In genomic region chr6:54916941-54917340, GRCm38 (mm10) we compare ENCODE assay signal across 13 mouse cellular contexts. TPM values are rescaled to one million over a fixed set of nuclear protein-coding genes. Genes with fewer than 3 reads are reported as not detected.
DNase-seq lines count a peak whose midpoint lies in the region; TF ChIP-seq lines count a peak whose summit lies in the region.
"Had no signal": no experiment of that assay in that cellular context is flagged by ENCODE, and none has a peak within 500 bp of the region (broad histone marks: within the 10 kb centered on the region; RNA-seq: fewer than 3 reads in every experiment).

No protein-coding gene starts in this region.

- 71% methylated on average over 4 of the region's 4 CpGs for WGBS in heart, embryonic 10.5 days
- WGBS in embryonic facial prominence, embryonic 10.5 days: 77% methylated on average over 4 of the region's 4 CpGs

- no peak overlapping the region for H3K9ac ChIP-seq in MEL (ENCODE audit: control insufficient read depth, low read depth, low read length, poor library complexity, severe bottlenecking)
- H3K9ac ChIP-seq: embryonic facial prominence, embryonic 13.5 days; embryonic facial prominence, embryonic 15.5 days; forebrain, embryonic 12.5 days had no signal

- TF ChIP-seq POLR2A in MEL (IDR thresholded peaks at IDR 0.05; ENCODE audit: control insufficient read depth in 1 of 2, insufficient read depth in 1 of 2, low read depth in 1 of 2, low read length in 2 of 2, poor library complexity in 1 of 2): no peak

- no peaks in the 10 kb centered on the region for H3K36me3 ChIP-seq in heart, embryonic 10.5 days
- peaks cover 0 to 6% of the 10 kb centered on the region in 2 experiments; a peak in 2 of 4 replicates for H3K36me3 ChIP-seq in MEL (ENCODE audit: control insufficient read depth in 1 of 2, insufficient read depth in 2 of 2, low read length in 2 of 2)
- no peaks in the 10 kb centered on the region for H3K36me3 ChIP-seq in embryonic facial prominence, embryonic 10.5 days (replicated peaks)
- H3K36me3 ChIP-seq: embryonic facial prominence, embryonic 13.5 days; embryonic facial prominence, embryonic 15.5 days; forebrain, embryonic 10.5 days; forebrain, embryonic 12.5 days had no signal

- H3K4me1 ChIP-seq in heart, embryonic 10.5 days: no peaks in the 10 kb centered on the region
- peaks cover 0 to 17% of the 10 kb centered on the region in 2 experiments; a peak in 3 of 4 replicates for H3K4me1 ChIP-seq in MEL (ENCODE audit: control insufficient read depth in 1 of 2, insufficient read depth in 2 of 2, low read length in 2 of 2)
- no peaks in the 10 kb centered on the region for H3K4me1 ChIP-seq in embryonic facial prominence, embryonic 10.5 days
- H3K4me1 ChIP-seq: embryonic facial prominence, embryonic 15.5 days; forebrain, embryonic 10.5 days; forebrain, embryonic 12.5 days had no signal

- H3K27ac ChIP-seq in heart, embryonic 10.5 days: no peak overlapping the region
- no peak overlapping the region; the same call in 1 of the 2 replicates for H3K27ac ChIP-seq in MEL (ENCODE audit: control insufficient read depth, low read depth, low read length)
- H3K27ac ChIP-seq in embryonic facial prominence, embryonic 10.5 days (replicated peaks): no peak overlapping the region
- H3K27ac ChIP-seq: embryonic facial prominence, embryonic 13.5 days; embryonic facial prominence, embryonic 15.5 days; forebrain, embryonic 10.5 days; forebrain, embryonic 12.5 days had no signal

- DNase-seq in heart, embryonic 10.5 days (ENCODE audit: low spot score): peak; percentile 63
- DNase-seq in heart, adult 18-20 months: no peak
- DNase-seq in MEL (ENCODE audit: low read depth, low spot score): peak; percentile 19
- DNase-seq in embryonic facial prominence, embryonic 10.5 days (ENCODE audit: low spot score): peak; percentile 6
- DNase-seq in layer of hippocampus, postnatal 25 days (ENCODE audit: extremely low spot score in 1 of 2, low spot score in 1 of 2): no peak
- DNase-seq: adrenal gland, adult 8-10 months; cerebellum, adult 11-12 months had no signal

- TF ChIP-seq EP300 in MEL (IDR thresholded peaks at IDR 0.05; ENCODE audit: low read depth in 1 of 2, low read length in 2 of 2): no peak

- TF ChIP-seq CTCF in MEL (IDR thresholded peaks at IDR 0.05 in 2 of 3, conservative IDR thresholded peaks at IDR 0.05 in 1 of 3; ENCODE audit: control insufficient read depth in 1 of 3, insufficient read depth in 1 of 3, low read depth in 2 of 3, low read length in 3 of 3, poor library complexity in 1 of 3, severe bottlenecking in 1 of 3): no peak

- TF ChIP-seq RAD21 in MEL (IDR thresholded peaks at IDR 0.05; ENCODE audit: low read depth, low read length): no peak

- H3K79me2 ChIP-seq in MEL (ENCODE audit: control insufficient read depth, insufficient read depth, low read length, poor library complexity): no peaks in the 10 kb centered on the region

- no peaks in the 10 kb centered on the region for H3K9me3 ChIP-seq in heart, embryonic 10.5 days
- no peaks in the 10 kb centered on the region for H3K9me3 ChIP-seq in MEL (replicated peaks; ENCODE audit: insufficient read depth, low read length)
- no peaks in the 10 kb centered on the region for H3K9me3 ChIP-seq in embryonic facial prominence, embryonic 10.5 days
- H3K9me3 ChIP-seq: embryonic facial prominence, embryonic 13.5 days; embryonic facial prominence, embryonic 15.5 days; forebrain, embryonic 10.5 days; forebrain, embryonic 12.5 days had no signal

- H3K27me3 ChIP-seq in heart, embryonic 10.5 days (ENCODE audit: insufficient read depth, poor library complexity, severe bottlenecking): no peaks in the 10 kb centered on the region
- no peaks in the 10 kb centered on the region for H3K27me3 ChIP-seq in MEL (ENCODE audit: control insufficient read depth in 1 of 2, insufficient read depth in 2 of 2, low read length in 2 of 2)
- H3K27me3 ChIP-seq in embryonic facial prominence, embryonic 10.5 days (replicated peaks; ENCODE audit: low read depth, poor library complexity, severe bottlenecking): no peaks in the 10 kb centered on the region
- H3K27me3 ChIP-seq: embryonic facial prominence, embryonic 13.5 days; embryonic facial prominence, embryonic 15.5 days; forebrain, embryonic 12.5 days; Patski had no signal

- H3K4me3 ChIP-seq in heart, embryonic 10.5 days: no peak overlapping the region
- no peak overlapping the region for H3K4me3 ChIP-seq in MEL (ENCODE audit: control insufficient read depth in 1 of 2, insufficient read depth in 1 of 2, low read depth in 2 of 2, low read length in 2 of 2)
- no peak overlapping the region for H3K4me3 ChIP-seq in embryonic facial prominence, embryonic 10.5 days
- H3K4me3 ChIP-seq: embryonic facial prominence, embryonic 13.5 days; embryonic facial prominence, embryonic 15.5 days; erythroblast, embryonic 14.5 days; forebrain, embryonic 10.5 days; forebrain, embryonic 12.5 days had no signal

TF ChIP-seq in MEL, 35 proteins besides CTCF, POLR2A, EP300 and RAD21:
- TF ChIP-seq TBP (IDR thresholded peaks at IDR 0.05; ENCODE audit: low read depth, low read length): no peak
- TF ChIP-seq ZKSCAN1 (IDR thresholded peaks at IDR 0.05; ENCODE audit: low read depth, low read length): no peak
- TF ChIP-seq MAX (IDR thresholded peaks at IDR 0.05; ENCODE audit: low read length): no peak
- no peak for TF ChIP-seq JUND (IDR thresholded peaks at IDR 0.05; ENCODE audit: low read depth, low read length)
- TF ChIP-seq GATA1 (IDR thresholded peaks at IDR 0.05; ENCODE audit: low read depth, low read length): no peak
- TF ChIP-seq USF2 (IDR thresholded peaks at IDR 0.05; ENCODE audit: borderline replicate concordance in 1 of 2, insufficient read depth in 1 of 2, low read depth in 1 of 2, low read length in 2 of 2): no peak
- no peak for TF ChIP-seq UBTF (IDR thresholded peaks at IDR 0.05; ENCODE audit: borderline replicate concordance, insufficient read depth, low read depth, low read length)
- TF ChIP-seq MAFK (IDR thresholded peaks at IDR 0.05; ENCODE audit: borderline replicate concordance, low read depth, low read length): no peak
- no peak for TF ChIP-seq ZC3H11A (IDR thresholded peaks at IDR 0.05; ENCODE audit: low read depth, low read length)
- TF ChIP-seq SIN3A (IDR thresholded peaks at IDR 0.05; ENCODE audit: low read length): no peak
- no peak for TF ChIP-seq CHD2 (IDR thresholded peaks at IDR 0.05; ENCODE audit: low read length)
- no peak for TF ChIP-seq GABPA (IDR thresholded peaks at IDR 0.05; ENCODE audit: low read depth, low read length)
- no peak for TF ChIP-seq TAL1 (IDR thresholded peaks at IDR 0.05; ENCODE audit: low read length)
- TF ChIP-seq KAT2A (conservative IDR thresholded peaks at IDR 0.05; ENCODE audit: low read depth, low read length): no peak

RNA-seq across cellular contexts. Expression of gene Nod1, which starts 55.5 kb away (rescaled TPM):
- polyA plus RNA-seq in heart, embryonic 10.5 days (2016; fragmentation: Nextera tagmentation; extraction: Ambion mirVana): 3.6 and 3.8 TPM in 2 replicates
- 10 to 100 TPM; 17.0 to 19.2 TPM for total RNA-seq in heart, adult 18-20 months (2021)
- total RNA-seq in MEL (2012; rRNA removed): 0.10 and 0.12 TPM in 2 replicates
- under 1 TPM in 1 of 2 experiments, not detected in 1; 0.21 TPM for polyA plus RNA-seq in MEL (2012; ENCODE audit: insufficient read depth in 1 of 2, insufficient read length in 2 of 2, low read depth in 1 of 2, low replicate concordance in 2 of 2, missing spikeins in 1 of 2)
- 1.2 and 1.4 TPM in 2 replicates for polyA plus RNA-seq in embryonic facial prominence, embryonic 10.5 days (2016; fragmentation: Nextera tagmentation; extraction: Ambion mirVana)
- total RNA-seq in layer of hippocampus, postnatal 25 days (2021): 1 to 10 TPM; 5.1 to 5.8 TPM

Comparison
In these comparisons a context has a peak if more than half of its experiments do, and no peak if none do; other contexts are left out.
1. DNase-seq: peak in heart, embryonic 10.5 days (single experiment), MEL (single experiment) and embryonic facial prominence, embryonic 10.5 days (single experiment); none in heart, adult 18-20 months (0 of 2) and layer of hippocampus, postnatal 25 days (0 of 2).